Mouse (Mus musculus): ENCODE data around the gene Gmfb. TPM values are rescaled to one million over a fixed set of nuclear protein-coding genes. Genes with fewer than 3 reads are reported as not detected.

Gene Gmfb
- total RNA-seq, 2 experiments from 2014 or later, result 87.3 to 89.0 TPM

DNA sequence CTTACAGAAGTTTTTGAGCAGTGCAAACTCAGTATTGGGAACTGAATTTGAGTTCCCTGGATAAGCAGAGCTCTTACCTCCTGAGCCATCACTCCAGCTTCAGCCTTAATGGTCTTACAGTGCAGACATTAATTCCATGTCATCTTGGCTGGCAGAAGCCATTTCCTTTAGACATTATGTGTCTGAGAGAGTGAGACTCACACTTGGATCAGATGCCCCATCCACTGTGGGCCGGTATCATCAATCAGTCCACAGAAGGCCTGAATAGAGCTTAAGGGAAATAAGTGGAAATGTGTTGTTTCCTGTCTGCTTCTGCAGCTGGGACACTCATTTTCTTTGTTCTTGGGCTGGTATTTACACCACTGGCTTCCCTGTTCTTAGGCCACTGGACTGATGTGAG lies 18.3 kb downstream of the Gmfb start:
- ATAC-seq (ENCODE audit: poor library complexity, severe bottlenecking), result no peak

DNA sequence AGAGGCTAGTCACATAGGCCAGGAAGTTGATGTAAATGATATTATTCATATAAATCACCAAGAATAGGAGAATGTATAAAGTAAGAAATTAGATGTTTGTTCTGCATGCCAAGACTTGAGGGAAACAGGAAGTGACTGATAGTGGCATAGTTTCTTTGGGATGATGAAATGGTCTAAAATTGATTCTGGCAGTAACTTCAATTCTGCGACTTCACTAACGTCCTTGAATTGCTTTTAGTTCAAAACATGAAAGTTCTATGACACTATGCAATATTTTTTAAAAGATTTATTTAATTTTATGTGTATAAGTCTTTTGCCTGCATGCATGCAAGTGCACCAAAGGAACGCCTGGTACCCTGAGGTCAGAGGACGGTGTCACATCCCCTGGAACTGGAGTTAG lies 18.8 kb downstream of the Gmfb start:
- no peak for ATAC-seq (ENCODE audit: poor library complexity, severe bottlenecking)

DNA sequence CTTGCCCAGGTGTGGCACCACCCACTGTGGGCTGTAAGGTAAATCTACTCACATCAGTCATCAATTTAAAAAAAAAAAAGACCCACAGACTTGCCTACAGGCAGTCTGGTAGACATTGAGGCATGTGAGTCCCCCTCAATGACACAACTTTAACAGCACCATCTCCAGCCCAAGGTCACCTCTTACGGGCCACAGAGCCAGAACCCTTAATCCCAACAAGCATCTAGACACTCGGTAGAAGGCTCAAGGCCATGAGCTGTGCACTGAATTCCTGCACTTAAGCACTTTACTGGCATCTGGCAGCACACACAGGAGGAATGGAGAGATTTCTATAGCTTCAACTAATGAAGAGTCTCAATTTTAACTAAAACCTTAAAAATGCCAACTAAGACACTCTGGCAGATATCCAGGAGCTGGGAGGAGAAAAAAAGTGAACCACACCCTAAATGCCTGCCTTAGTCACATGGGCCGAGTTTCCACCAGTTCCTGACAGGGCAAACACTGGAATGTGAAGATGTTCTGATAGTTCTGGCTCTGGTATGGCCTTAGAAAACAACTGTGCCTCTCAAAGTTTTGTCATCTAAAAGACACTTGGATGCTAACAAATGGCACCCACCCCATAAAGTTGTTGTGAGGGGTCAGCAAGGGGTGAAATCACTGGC lies 21.2 kb downstream of the Gmfb start:
- peak; percentile 40; the same call in 1 of the 2 replicates for ATAC-seq (ENCODE audit: poor library complexity, severe bottlenecking)

DNA sequence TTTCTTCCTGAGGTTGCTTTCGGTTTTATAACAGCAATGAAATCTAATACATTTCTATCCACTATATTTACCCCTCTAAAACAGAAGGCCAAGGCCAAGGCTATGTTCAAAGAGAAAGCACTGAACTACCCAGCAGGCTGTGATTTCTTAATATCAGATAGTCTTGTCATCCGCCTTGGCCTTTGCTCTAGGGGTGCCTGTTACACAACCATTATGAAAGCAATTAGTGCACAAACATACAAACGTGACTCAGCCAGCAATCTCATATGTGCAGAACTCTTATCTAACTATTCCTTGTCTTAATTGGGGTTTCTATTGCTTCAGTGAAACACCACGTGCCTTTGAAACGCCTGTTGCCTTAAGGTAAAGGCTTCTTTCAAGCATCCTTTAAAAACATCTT lies 27.9 kb downstream of the Gmfb start:
- peak; percentile 24; the same call in 1 of the 2 replicates for ATAC-seq (ENCODE audit: poor library complexity, severe bottlenecking)

DNA sequence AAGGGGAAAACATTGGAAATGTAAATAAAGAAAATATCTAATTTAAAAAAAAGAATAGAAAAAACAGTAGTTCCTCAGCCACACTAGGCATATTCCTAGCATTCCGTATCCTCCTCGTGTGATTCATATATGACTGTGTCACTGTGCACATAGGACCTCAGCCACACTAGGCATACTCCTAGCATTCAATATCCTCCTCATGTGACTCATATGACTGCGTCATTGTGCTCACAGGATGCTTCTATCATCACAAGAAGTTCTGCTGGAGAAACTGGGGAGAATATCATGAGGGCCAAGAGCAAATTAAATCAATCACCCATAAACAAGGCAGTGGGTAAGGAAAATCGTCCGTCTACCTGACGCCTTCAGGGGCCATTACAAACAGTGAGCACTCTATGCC lies 31.3 kb downstream of the Gmfb start:
- ATAC-seq (ENCODE audit: poor library complexity, severe bottlenecking), result no peak

DNA sequence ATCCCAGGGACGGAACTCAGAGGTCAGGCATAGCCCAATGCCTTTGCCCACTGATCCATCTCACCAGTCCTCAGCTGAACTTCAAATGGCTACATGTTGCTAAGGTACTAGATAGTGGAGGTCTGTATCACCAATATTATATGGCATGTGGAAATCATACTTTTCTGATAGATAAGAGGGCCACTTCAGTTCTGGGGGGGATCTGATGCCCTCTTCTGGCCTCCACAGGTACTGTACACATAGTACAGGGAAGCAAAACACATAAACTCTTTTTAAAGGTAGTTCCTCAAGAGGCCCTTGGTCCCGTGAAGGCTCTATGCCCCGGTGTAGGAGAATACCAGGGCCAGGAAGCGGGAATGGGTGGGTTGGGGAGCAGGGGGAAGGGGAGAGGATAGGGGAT lies 31.7 kb downstream of the Gmfb start:
- ATAC-seq (ENCODE audit: poor library complexity, severe bottlenecking), result peak; percentile 36

DNA sequence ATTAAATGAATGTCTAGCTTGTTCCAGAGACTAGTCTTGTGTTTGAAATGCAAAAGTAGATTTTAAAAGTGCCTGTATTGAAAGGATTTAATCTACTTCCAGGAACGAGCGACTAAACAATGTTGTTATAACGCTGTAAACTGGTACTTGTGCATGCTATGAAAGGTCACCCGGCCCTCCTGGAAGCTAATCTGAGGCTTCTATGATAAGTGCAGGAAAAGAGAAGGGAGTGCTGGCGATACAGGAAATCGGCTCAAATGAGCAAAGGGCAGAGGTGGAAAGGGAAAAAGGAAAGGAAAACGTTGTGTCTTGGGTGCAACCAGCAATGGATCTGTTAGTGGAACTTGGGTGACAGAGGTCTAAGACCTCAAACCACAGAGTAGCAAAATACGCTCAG lies 33.5 kb downstream of the Gmfb start:
- no peak for ATAC-seq (ENCODE audit: poor library complexity, severe bottlenecking)

DNA sequence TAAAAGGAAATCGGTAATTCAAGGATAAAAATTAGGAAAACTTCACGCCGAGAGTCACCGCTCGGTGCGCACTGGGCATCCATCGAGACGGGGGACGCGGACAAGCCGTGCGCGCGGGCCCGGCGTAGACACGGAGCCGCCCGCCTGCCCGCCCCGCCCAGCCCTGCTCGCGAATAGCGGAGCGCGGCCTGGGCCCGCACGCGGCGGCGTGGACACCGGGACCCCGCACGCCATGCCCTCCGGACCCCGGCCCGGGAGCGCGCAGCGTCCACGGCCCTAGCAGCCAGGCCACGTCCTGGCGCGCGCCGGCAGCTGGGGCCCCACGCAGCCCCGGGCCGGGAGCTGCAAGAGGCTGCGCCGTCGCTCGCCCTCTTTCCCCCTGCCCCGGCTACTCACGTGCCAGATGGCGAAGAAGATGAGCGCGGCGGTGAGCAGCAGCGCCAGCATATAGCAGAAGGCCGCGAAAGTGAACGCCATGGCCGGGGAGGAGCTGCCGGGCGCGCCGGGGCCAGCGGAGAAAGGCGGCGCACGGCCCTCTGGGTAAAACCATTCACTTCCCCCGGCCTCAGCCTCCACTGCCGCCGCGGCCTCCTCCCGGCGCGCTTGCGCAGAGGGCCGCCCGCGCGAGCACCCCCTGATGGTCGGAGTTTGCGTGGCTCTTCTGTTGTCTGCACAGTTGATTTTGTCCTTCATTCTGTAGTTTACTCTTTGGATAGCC lies 34.1 kb downstream of the Gmfb start, which contains the start of gene Cnih1:
Gene Cnih1, minus strand, starts transcription at position 625 of the 718 bp plus-strand sequence.
- peak; percentile 98 for ATAC-seq (ENCODE audit: poor library complexity, severe bottlenecking)

DNA sequence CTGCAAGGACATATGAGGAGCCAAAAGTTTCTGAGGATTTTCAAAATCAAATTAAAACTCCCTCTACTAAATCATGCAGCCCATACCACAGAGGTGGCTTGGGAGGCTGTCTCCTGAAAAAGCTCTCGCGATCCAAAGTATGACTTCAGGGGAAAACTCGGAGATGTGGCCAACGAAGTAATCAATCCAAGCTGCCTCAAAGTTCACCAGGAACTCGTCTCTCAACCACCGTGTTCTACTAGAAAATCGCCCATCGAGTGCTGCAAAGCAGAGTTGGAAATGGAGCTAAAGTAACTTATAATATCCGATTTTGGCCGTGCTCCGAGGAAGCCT lies 34.6 kb downstream of the Gmfb start:
- 0 out of 2 replicates have a peak, but pooled peaks have one; percentile 6 for ATAC-seq (ENCODE audit: poor library complexity, severe bottlenecking)

DNA sequence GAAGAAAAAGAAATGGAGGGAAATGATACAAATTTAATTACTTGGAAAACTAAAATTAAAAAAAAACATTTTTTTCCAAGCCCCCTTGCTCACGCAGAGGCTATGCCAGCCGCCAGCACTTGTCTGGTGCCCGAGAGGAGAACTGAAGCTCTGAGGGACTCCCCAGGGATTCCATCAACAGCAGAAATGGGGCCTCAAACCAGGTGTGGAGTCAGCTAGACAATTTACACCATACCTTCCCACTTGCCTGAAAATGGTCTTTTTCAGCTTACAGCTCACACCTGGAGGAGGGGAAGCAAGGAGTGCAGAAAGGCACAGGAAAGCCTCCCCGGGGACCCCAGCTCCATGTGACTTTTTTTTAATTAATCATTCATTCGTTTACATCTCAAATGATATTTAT lies 36.8 kb downstream of the Gmfb start:
- no peak for ATAC-seq (ENCODE audit: poor library complexity, severe bottlenecking)

DNA sequence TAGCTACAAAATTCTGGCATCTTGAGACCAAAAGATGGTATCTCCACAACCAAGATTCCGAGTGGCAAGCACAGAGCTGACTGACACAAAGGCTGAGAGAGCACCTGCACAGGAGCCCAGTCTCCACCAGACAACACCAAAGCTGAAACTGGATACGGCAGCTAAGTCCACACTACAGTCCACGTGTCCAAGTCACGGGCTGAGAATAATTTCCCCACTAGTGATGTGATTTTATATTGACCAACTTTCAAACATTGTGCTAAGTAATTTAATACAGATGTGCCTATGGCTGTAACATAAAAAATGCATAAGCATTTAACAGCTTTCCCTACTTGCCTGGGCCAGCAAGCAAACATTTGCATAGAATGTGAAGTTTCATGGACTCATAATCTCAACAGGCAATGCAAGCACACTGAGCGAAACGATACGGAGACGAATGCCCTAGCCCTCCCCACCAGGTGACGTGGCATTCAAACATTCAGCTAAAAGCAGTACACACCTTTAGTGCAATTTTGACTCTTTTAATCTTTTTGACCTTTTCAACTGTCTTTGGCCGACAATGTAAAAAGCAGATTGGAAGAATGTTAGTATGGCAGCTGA lies 38.6 kb downstream of the Gmfb start:
- no peak for ATAC-seq (ENCODE audit: poor library complexity, severe bottlenecking)

DNA sequence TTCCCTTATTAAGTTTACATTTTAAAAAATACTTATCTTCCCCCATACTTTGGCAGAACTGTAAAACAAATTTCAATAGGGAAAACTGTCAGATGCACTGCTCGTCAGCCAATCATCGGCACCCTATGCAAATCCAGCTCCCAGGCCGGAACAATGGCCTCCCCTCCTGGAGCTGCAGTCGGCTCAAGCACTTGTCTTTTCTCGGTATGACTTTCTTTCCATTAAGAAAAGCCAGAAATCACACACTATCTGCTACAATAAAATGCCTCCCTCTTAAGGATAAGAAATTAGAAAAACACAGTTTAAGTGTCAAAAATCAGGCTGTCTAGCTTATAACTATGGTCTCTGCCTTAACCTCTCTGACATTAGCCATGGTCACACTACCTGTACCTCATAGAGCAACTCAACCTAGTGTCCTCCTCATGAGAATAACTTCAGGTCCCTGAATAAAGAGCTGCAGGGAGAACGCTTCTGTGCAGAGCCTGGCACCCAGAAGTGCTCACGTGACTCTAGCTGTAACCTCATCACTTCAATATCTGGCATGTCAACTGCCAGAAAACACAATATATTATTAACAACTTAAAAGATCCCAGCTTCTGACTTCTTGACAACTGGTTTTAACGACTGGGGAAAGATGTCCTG lies 39.7 kb downstream of the Gmfb start:
- ATAC-seq (ENCODE audit: poor library complexity, severe bottlenecking), result no peak

DNA sequence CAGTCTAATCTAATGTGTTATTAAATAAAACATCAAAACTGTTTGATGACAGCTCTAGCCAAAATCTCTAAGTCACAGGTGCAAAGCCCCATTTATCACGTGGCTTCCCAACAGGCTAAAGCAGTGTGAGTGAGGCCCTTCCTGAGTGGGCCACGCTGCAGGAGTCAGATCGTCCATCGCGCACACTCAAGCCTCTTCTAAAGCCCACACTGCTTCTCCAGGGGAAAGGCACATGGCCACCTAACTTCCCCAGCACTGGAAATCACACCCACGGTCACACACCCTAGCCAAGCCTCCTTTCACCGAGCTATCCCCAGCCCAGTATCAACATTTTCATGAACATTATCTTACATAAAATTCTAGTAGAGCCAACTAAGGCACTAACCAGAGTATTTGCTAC lies 41.0 kb downstream of the Gmfb start:
- no peak for ATAC-seq (ENCODE audit: poor library complexity, severe bottlenecking)

DNA sequence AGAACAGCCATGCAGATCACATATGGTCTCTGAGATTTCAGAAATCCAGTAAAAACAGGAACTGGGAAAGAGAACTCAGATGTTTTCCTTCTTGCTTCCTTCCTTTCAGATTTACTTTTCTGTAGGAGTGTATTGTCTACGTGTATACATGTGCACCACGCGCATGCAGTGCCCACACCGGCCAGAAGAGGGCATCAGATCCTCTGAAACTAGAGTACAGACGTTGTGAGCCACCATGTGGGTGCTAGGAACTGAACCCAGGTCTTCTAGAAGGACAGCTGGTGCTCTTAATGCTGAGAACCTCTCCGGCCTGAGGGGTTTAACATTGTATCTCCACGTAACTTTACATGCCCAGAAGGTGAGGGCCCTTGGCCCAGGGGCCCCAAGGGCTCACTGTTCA lies 42.8 kb downstream of the Gmfb start:
- ATAC-seq (ENCODE audit: poor library complexity, severe bottlenecking), result peak; percentile 35; the same call in 1 of the 2 replicates

DNA sequence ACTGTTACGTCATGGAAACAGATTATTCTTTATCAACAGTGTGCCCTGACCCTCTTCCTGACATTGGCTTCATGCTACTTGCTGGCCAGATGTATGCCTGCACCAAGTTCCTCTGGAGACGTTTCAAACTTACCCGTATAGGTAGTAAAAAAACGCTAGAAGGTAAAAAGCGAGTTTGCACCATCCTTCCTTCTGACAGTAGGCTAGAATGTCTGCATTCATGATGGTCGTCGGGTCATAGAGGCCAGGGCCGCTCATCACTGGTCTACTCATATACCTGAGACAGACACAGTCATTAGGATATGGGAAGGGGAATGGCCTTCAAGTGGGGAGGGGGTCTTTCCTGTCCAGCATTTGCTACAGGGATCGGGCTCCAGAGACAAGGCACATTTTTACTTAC lies 43.3 kb downstream of the Gmfb start:
- ATAC-seq (ENCODE audit: poor library complexity, severe bottlenecking), result no peak

DNA sequence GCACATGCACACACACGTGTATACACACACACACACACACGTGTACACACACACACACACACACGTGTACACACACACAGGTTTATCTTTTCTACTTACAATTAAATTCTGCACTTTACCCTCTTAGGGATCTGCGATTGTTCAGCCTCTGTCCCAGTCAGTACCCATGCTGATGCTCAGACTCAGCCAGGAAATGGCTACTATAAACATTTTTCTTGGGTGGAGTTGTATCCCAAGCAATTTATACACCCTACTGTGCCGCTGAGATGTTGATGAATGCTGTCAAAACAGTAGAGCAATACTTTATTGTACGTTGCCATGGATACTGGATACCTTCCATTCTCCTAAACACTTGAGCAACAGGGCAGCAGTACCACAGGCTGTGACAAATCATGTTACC lies 52.0 kb downstream of the Gmfb start:
- no peak for ATAC-seq (ENCODE audit: poor library complexity, severe bottlenecking)

DNA sequence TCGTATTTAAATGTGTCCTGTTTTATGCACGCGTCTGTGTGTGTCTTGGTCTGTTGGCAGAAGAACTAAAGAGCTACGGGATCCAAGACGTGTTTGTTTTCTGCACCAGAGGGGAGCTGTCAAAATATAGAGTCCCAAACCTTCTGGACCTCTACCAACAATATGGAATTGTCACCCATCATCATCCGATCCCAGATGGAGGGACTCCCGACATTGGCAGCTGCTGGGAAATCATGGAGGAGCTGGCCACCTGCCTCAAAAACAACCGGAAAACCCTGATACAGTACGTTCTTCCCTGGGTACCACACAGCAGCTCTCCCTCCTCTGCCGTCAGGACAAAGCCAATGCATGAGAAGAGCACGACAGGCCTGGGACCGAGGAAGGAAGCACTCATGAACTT lies 54.9 kb downstream of the Gmfb start:
- ATAC-seq (ENCODE audit: poor library complexity, severe bottlenecking), result no peak

DNA sequence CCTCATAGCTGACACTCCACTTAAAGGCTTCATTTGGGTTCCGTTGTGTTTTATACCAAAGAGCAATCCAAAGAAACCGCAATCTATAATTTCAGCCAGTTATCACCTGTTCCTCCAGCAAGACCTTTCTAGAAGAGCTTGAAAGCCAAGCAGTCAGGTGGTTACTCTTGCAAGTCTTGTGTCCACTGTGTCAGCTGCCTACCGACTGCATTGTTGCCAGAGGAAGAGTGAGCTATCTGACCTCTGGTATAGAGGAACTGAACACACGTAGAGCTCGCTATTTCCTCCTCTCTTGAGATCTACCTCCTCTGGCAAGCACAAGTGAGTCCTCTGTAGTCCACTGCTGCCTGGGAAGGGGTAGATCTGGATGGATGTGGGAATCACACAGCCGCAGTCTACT lies 60.9 kb downstream of the Gmfb start:
- ATAC-seq (ENCODE audit: poor library complexity, severe bottlenecking), result peak; percentile 43; the same call in 1 of the 2 replicates

DNA sequence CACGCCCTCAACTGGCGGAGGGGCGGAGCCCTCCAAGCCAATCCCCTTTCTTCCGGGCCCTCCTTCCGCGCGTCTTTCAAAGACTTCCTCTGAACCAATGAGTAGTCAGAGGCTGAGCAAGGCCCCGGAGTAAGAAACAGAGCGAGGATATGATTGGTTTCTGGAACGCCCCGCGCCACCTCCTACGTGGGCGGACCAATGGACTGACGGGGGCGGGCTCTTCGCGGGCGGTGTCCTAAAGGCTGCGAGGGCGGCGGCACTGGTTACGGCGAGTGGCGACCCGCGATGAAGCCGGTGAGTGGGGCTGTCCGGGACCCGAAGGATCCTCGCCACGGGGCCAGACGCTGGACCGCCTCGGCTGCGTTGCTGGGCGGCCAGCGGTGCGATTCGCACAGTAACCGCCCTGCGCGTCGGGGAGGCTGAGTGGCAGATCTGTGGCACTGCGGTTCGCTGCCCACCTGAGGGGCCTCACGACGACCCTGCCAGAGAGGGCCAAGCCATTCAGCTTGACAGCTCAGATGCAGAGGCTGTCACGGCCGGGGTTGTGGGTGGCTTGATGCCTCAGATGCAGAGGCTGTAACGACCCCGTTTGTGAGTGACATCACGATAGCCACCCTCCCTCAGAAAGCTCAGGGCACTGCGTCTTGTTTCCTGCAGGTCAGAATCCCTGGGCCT lies 61.5 kb downstream of the Gmfb start, which contains the start of gene Cdkn3:
Gene Cdkn3, plus strand, starts transcription at position 187 of the 675 bp plus-strand sequence.
- ATAC-seq (ENCODE audit: poor library complexity, severe bottlenecking), result peak; percentile 98

DNA sequence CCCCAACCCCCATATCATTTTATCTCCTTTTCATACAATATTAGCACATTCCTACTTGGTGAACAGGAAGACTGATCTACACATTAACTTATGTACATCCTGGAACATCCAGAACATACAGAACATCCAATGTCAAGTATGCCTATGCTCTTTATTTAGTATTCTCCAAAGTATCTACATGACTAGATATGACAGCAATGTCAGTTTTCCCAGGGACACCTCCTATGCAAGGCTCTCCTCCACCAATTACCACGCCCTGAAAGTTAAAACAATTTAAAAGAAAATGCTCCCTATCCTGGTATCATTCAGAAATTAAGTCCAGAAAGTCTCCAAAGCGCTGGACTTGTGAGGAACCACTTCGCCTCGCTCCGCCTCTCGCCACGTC lies 62.1 kb downstream of the Gmfb start:
- peak; percentile 3; the same call in 1 of the 2 replicates for ATAC-seq (ENCODE audit: poor library complexity, severe bottlenecking)
